Comparison of ENCODE assay signal across 17 mouse cellular contexts in genomic region chr14:25790768-25791302, GRCm38 (mm10). TPM values are rescaled to one million over a fixed set of nuclear protein-coding genes. Genes with fewer than 3 reads are reported as not detected.
DNase-seq lines count a peak whose midpoint lies in the region; ATAC-seq and TF ChIP-seq lines count a peak whose summit lies in the region.
"Had no signal": no experiment of that assay in that cellular context is flagged by ENCODE, and none has a peak within 500 bp of the region (broad histone marks: within the 10 kb centered on the region; RNA-seq: fewer than 3 reads in every experiment).

No protein-coding gene starts in this region.

- H3K9me3 ChIP-seq in intestine, embryonic 14.5 days (ENCODE audit: control insufficient read depth, low read length): no peaks in the 10 kb centered on the region
- H3K9me3 ChIP-seq in intestine, postnatal 0 days (ENCODE audit: control insufficient read depth): no peaks in the 10 kb centered on the region
- H3K9me3 ChIP-seq in liver, embryonic 15.5 days (replicated peaks): no peaks in the 10 kb centered on the region
- H3K9me3 ChIP-seq in kidney, embryonic 15.5 days (replicated peaks): no peaks in the 10 kb centered on the region
- H3K9me3 ChIP-seq: embryonic facial prominence, embryonic 13.5 days; forebrain, embryonic 10.5 days; hindbrain, embryonic 15.5 days; midbrain, embryonic 15.5 days had no signal

- no peaks in the 10 kb centered on the region for H3K79me2 ChIP-seq in myocyte (ENCODE audit: control insufficient read depth, insufficient read depth)

- peaks cover 18% of the 10 kb centered on the region for H3K4me1 ChIP-seq in intestine, embryonic 14.5 days (replicated peaks; ENCODE audit: control insufficient read depth, insufficient read depth, low read length)
- no peaks in the 10 kb centered on the region for H3K4me1 ChIP-seq in intestine, postnatal 0 days (replicated peaks; ENCODE audit: control insufficient read depth, insufficient read depth, low read length)
- peaks cover 35% of the 10 kb centered on the region for H3K4me1 ChIP-seq in bone marrow macrophage, adult 2 months (ENCODE audit: control insufficient read depth, insufficient read depth, low read length)
- peaks cover 10% of the 10 kb centered on the region; the same call in 1 of the 2 replicates for H3K4me1 ChIP-seq in liver, embryonic 15.5 days (replicated peaks)
- H3K4me1 ChIP-seq in kidney, embryonic 15.5 days: peaks cover 24% of the 10 kb centered on the region
- H3K4me1 ChIP-seq: hindbrain, embryonic 15.5 days; midbrain, embryonic 15.5 days had no signal

- TF ChIP-seq CTCF in intestine, postnatal 0 days (IDR thresholded peaks at IDR 0.05; ENCODE audit: low read depth): no peak
- no peak for TF ChIP-seq CTCF in bone marrow macrophage, adult 2 months (IDR thresholded peaks at IDR 0.05; ENCODE audit: low read depth, low read length)

- no peak overlapping the region for H3K27ac ChIP-seq in intestine, embryonic 14.5 days (ENCODE audit: low read depth)
- H3K27ac ChIP-seq in intestine, postnatal 0 days (ENCODE audit: low read depth, low read length): no peak overlapping the region
- peak overlapping the region; percentile 74 for H3K27ac ChIP-seq in bone marrow macrophage, adult 2 months (ENCODE audit: insufficient read depth, low read depth, low read length)
- peak overlapping the region; percentile 67; the same call in 1 of the 2 replicates for H3K27ac ChIP-seq in liver, embryonic 15.5 days (replicated peaks)
- H3K27ac ChIP-seq in kidney, embryonic 15.5 days: no peak overlapping the region
- H3K27ac ChIP-seq: embryonic facial prominence, embryonic 13.5 days; forebrain, embryonic 10.5 days; hindbrain, embryonic 15.5 days; midbrain, embryonic 15.5 days had no signal

- H3K36me3 ChIP-seq in intestine, embryonic 14.5 days (ENCODE audit: control insufficient read depth, insufficient read depth, low read length): no peaks in the 10 kb centered on the region
- no peaks in the 10 kb centered on the region for H3K36me3 ChIP-seq in intestine, postnatal 0 days (ENCODE audit: control insufficient read depth, insufficient read depth)
- no peaks in the 10 kb centered on the region for H3K36me3 ChIP-seq in liver, embryonic 15.5 days (replicated peaks)
- H3K36me3 ChIP-seq in myocyte (ENCODE audit: control insufficient read depth, insufficient read depth): no peaks in the 10 kb centered on the region
- H3K36me3 ChIP-seq in kidney, embryonic 15.5 days: no peaks in the 10 kb centered on the region
- H3K36me3 ChIP-seq: embryonic facial prominence, embryonic 13.5 days; forebrain, embryonic 10.5 days; hindbrain, embryonic 15.5 days; midbrain, embryonic 15.5 days had no signal

- no peak overlapping the region for H3K9ac ChIP-seq in intestine, embryonic 14.5 days (ENCODE audit: low read length)
- no peak overlapping the region for H3K9ac ChIP-seq in intestine, postnatal 0 days (ENCODE audit: low read depth, low read length)
- no peak overlapping the region for H3K9ac ChIP-seq in liver, embryonic 15.5 days
- no peak overlapping the region for H3K9ac ChIP-seq in kidney, embryonic 15.5 days
- H3K9ac ChIP-seq: embryonic facial prominence, embryonic 13.5 days; hindbrain, embryonic 15.5 days; midbrain, embryonic 15.5 days had no signal

- H3ac ChIP-seq in myocyte (ENCODE audit: control insufficient read depth, insufficient read length): no peak overlapping the region

- H3K4me2 ChIP-seq in intestine, embryonic 14.5 days (ENCODE audit: low read length): no peak overlapping the region
- H3K4me2 ChIP-seq in intestine, postnatal 0 days (replicated peaks; ENCODE audit: low read depth): no peak overlapping the region
- H3K4me2 ChIP-seq in liver, embryonic 15.5 days: peak overlapping the region; percentile 33; the same call in 1 of the 2 replicates
- H3K4me2 ChIP-seq in myocyte (ENCODE audit: low read depth): no peak overlapping the region
- no peak overlapping the region for H3K4me2 ChIP-seq in kidney, embryonic 15.5 days
- H3K4me2 ChIP-seq: embryonic facial prominence, embryonic 13.5 days; hindbrain, embryonic 15.5 days; midbrain, embryonic 15.5 days had no signal

- WGBS in intestine, embryonic 14.5 days: 67% methylated on average over 6 of the region's 6 CpGs
- WGBS in intestine, postnatal 0 days: 41% methylated on average over 6 of the region's 6 CpGs
- 37% methylated on average over 6 of the region's 6 CpGs for WGBS in liver, embryonic 15.5 days (ENCODE audit: insufficient replicate concordance)
- WGBS in kidney, embryonic 15.5 days: 68% methylated on average over 6 of the region's 6 CpGs

- no peak for TF ChIP-seq POLR2A in bone marrow macrophage, adult 2 months (IDR thresholded peaks at IDR 0.05; ENCODE audit: borderline replicate concordance, low read depth, low read length)
- peak; percentile 33 for TF ChIP-seq POLR2A in myocyte (IDR thresholded peaks at IDR 0.05; ENCODE audit: insufficient read length, low read depth)

- DNase-seq in intestine, embryonic 14.5 days (ENCODE audit: low spot score): peak; percentile 42
- no peak for DNase-seq in cerebellum, adult 18-20 months
- DNase-seq: adrenal gland, postnatal 36 days; heart, postnatal 14 days; kidney, adult 8-10 months; layer of hippocampus, postnatal 36 days; right cerebral cortex, postnatal 25 days had no signal

- no peak overlapping the region for H3K4me3 ChIP-seq in intestine, embryonic 14.5 days (ENCODE audit: low read depth, low read length)
- no peak overlapping the region for H3K4me3 ChIP-seq in intestine, postnatal 0 days (ENCODE audit: low read depth, low read length)
- peak overlapping the region; percentile 16; the same call in 1 of the 2 replicates for H3K4me3 ChIP-seq in bone marrow macrophage, adult 2 months (ENCODE audit: insufficient read depth, low read length)
- no peak overlapping the region for H3K4me3 ChIP-seq in liver, embryonic 15.5 days (replicated peaks)
- no peak overlapping the region for H3K4me3 ChIP-seq in myocyte
- H3K4me3 ChIP-seq in kidney, embryonic 15.5 days (replicated peaks): no peak overlapping the region
- H3K4me3 ChIP-seq: embryonic facial prominence, embryonic 13.5 days; forebrain, embryonic 10.5 days; hindbrain, embryonic 15.5 days; midbrain, embryonic 15.5 days had no signal

- no peak for ATAC-seq in intestine, embryonic 14.5 days (replicated peaks; ENCODE audit: low FRiP score, low TSS enrichment, low read depth)
- no peak for ATAC-seq in intestine, postnatal 0 days
- peak; percentile 54; the same call in 1 of the 2 replicates for ATAC-seq in liver, embryonic 15.5 days (ENCODE audit: insufficient read depth)
- no peak for ATAC-seq in activated CD4-positive, CD25-positive, alpha-beta regulatory T cell, adult 4 months
- no peak for ATAC-seq in kidney, embryonic 15.5 days (replicated peaks; ENCODE audit: low FRiP score)
- ATAC-seq: midbrain, embryonic 15.5 days had no signal

- no peaks in the 10 kb centered on the region for H3K27me3 ChIP-seq in intestine, embryonic 14.5 days (replicated peaks; ENCODE audit: control insufficient read depth, insufficient read depth, low read length)
- no peaks in the 10 kb centered on the region for H3K27me3 ChIP-seq in intestine, postnatal 0 days (replicated peaks; ENCODE audit: control insufficient read depth, insufficient read depth, low read length)
- no peaks in the 10 kb centered on the region for H3K27me3 ChIP-seq in liver, embryonic 15.5 days
- H3K27me3 ChIP-seq in myocyte (ENCODE audit: control insufficient read depth, insufficient read depth, insufficient read length): no peaks in the 10 kb centered on the region
- no peaks in the 10 kb centered on the region for H3K27me3 ChIP-seq in kidney, embryonic 15.5 days
- H3K27me3 ChIP-seq: embryonic facial prominence, embryonic 13.5 days; hindbrain, embryonic 15.5 days; midbrain, embryonic 15.5 days had no signal

TF ChIP-seq in myocyte, 11 proteins besides CTCF, POLR2A, EP300 and RAD21:
- TF ChIP-seq CEBPB (IDR thresholded peaks at IDR 0.05; ENCODE audit: insufficient read depth, poor library complexity, severe bottlenecking) (peak; percentile 99), E2F4 (IDR thresholded peaks at IDR 0.05; ENCODE audit: insufficient read depth) (no peak), MYOD1 (IDR thresholded peaks at IDR 0.05; ENCODE audit: control insufficient read depth in 1 of 3, insufficient read length in 2 of 3, low read depth in 2 of 3) (no peak), REST (IDR thresholded peaks at IDR 0.05; ENCODE audit: insufficient read depth, insufficient read length) (no peak), TCF12 (IDR thresholded peaks at IDR 0.05; ENCODE audit: insufficient read depth, poor library complexity, severe bottlenecking) (no peak), POLR2AphosphoS2 (IDR thresholded peaks at IDR 0.05; ENCODE audit: insufficient read length, low read depth) (peak; percentile 44)

RNA-seq across cellular contexts. Expression of gene Zcchc24, which starts 22.0 kb away (rescaled TPM):
- 32.8 and 33.6 TPM in 2 replicates for polyA plus RNA-seq in intestine, embryonic 14.5 days (2014; fragmentation: Nextera tagmentation; extraction: Ambion mirVana)
- polyA plus RNA-seq in intestine, postnatal 0 days (2015; fragmentation: Nextera tagmentation; extraction: Ambion mirVana): 10.3 and 12.1 TPM in 2 replicates
- polyA plus RNA-seq in bone marrow macrophage, adult 2 months (2012; ENCODE audit: insufficient read depth, insufficient read length, missing spikeins): 31.7 and 34.8 TPM in 2 replicates
- polyA plus RNA-seq in liver, embryonic 15.5 days (2015; fragmentation: Nextera tagmentation; extraction: Ambion mirVana): 7.5 and 8.3 TPM in 2 replicates
- polyA plus RNA-seq in myocyte (2012; fragmentation: generic; extraction: Trizol): 86.2 TPM
- polyA plus RNA-seq in activated CD4-positive, CD25-positive, alpha-beta regulatory T cell, adult 4 months (2017; shearing (Covaris generic)): under 1 TPM; 0.37 to 0.54 TPM
- polyA plus RNA-seq in kidney, embryonic 15.5 days (2015; fragmentation: Nextera tagmentation; extraction: Ambion mirVana): 18.3 and 21.0 TPM in 2 replicates

RNA-seq across cellular contexts. Expression of gene Anxa11, which starts 51.1 kb away (rescaled TPM):
- 66.8 and 68.3 TPM in 2 replicates for polyA plus RNA-seq in intestine, embryonic 14.5 days (2014; fragmentation: Nextera tagmentation; extraction: Ambion mirVana)
- 82.3 and 86.7 TPM in 2 replicates for polyA plus RNA-seq in intestine, postnatal 0 days (2015; fragmentation: Nextera tagmentation; extraction: Ambion mirVana)
- 61.4 and 62.5 TPM in 2 replicates for polyA plus RNA-seq in bone marrow macrophage, adult 2 months (2012; ENCODE audit: insufficient read depth, insufficient read length, missing spikeins)
- 11.2 TPM in 2 replicates for polyA plus RNA-seq in liver, embryonic 15.5 days (2015; fragmentation: Nextera tagmentation; extraction: Ambion mirVana)
- 140 TPM for polyA plus RNA-seq in myocyte (2012; fragmentation: generic; extraction: Trizol)
- polyA plus RNA-seq in activated CD4-positive, CD25-positive, alpha-beta regulatory T cell, adult 4 months (2017; shearing (Covaris generic)): 10 to 100 TPM; 60.6 to 78.5 TPM
- 46.1 and 46.6 TPM in 2 replicates for polyA plus RNA-seq in kidney, embryonic 15.5 days (2015; fragmentation: Nextera tagmentation; extraction: Ambion mirVana)

Comparison
In these comparisons a context has a peak if more than half of its experiments do, and no peak if none do; other contexts are left out.
1. H3K27ac ChIP-seq: peak in bone marrow macrophage, adult 2 months (single experiment) and liver, embryonic 15.5 days (single experiment); none in intestine, embryonic 14.5 days (single experiment), intestine, postnatal 0 days (single experiment) and kidney, embryonic 15.5 days (single experiment).